Mouse (Mus musculus) liver, embryonic 11.5 days (tissue): ENCODE results near the gene Cntnap1. TPM values are rescaled to one million over a fixed set of nuclear protein-coding genes. Genes with fewer than 3 reads are reported as not detected.
A peak's percentile ranks its signal among the peaks of the same experiment; 100 is the strongest.

ENCODE experiments used
- ATAC-seq: fragments of 200-750 bp; cut with Nextera tagmentation; replicated peaks from 2 replicates; pipeline ENCODE4 v1.8.0; 2017; ENCODE audit warnings: moderate number of reproducible peaks, mild to moderate bottlenecking, moderate TSS enrichment, moderate library complexity; ENCODE audit not compliant: low FRiP score
- DNase-seq: peaks from one replicate; pipeline ENCODE4 v3.0.0-alpha.2; 2017; ENCODE audit warnings: low spot score
- H3K27ac ChIP-seq: fragments of 300-500 bp; sonication (generic); 2 replicates; pipeline ENCODE4 v1.5.1; 2014; ENCODE audit warnings: mild to moderate bottlenecking, low read depth, low read length, control low read depth
- H3K27me3 ChIP-seq: fragments of 300-500 bp; sonication (generic); replicated peaks from 2 replicates; pipeline ENCODE4 v1.6.1; 2014; ENCODE audit warnings: low read length, mixed read lengths; ENCODE audit not compliant: control insufficient read depth, insufficient read depth
- H3K36me3 ChIP-seq: fragments of 300-500 bp; sonication (generic); 2 replicates; pipeline ENCODE4 v1.6.1; 2014; ENCODE audit warnings: mild to moderate bottlenecking, low read length, moderate library complexity, mixed read lengths; ENCODE audit not compliant: control insufficient read depth, insufficient read depth
- H3K4me1 ChIP-seq: fragments of 300-500 bp; sonication (generic); replicated peaks from 2 replicates; pipeline ENCODE4 v1.6.1; 2014; ENCODE audit warnings: low read length, mixed read lengths; ENCODE audit not compliant: control insufficient read depth, insufficient read depth
- H3K4me2 ChIP-seq: fragments of 300-500 bp; sonication (generic); 2 replicates; pipeline ENCODE4 v1.6.1; 2014; ENCODE audit warnings: mild to moderate bottlenecking, control low read depth, moderate library complexity
- H3K4me3 ChIP-seq: fragments of 300-500 bp; sonication (generic); 2 replicates; pipeline ENCODE4 v1.5.1; 2014; ENCODE audit warnings: low read depth, low read length, control low read depth
- H3K9ac ChIP-seq: fragments of 300-500 bp; sonication (generic); 2 replicates; pipeline ENCODE4 v1.6.1; 2014; ENCODE audit warnings: low read depth, low read length, control low read depth
- H3K9me3 ChIP-seq: fragments of 300-500 bp; sonication (generic); 2 replicates; pipeline ENCODE4 v1.6.1; 2016; ENCODE audit warnings: low read length, inconsistent platforms, mixed read lengths; ENCODE audit not compliant: control insufficient read depth
- WGBS: fragments of 180-500 bp; shearing (Covaris S2); extraction: QIAGEN DNeasy Blood & Tissue Kit; methylation state at CpG from one replicate; pipeline ENCODE4 v1.1.7; 2014; 5-methylcytosine and 5-hydroxymethylcytosine counted together
- polyA plus RNA-seq: library from polyadenylated mRNA; unstranded; fragments of >200 nt; fragmentation: Nextera tagmentation; extraction: Ambion mirVana; gene quantifications from 2 replicates; pipeline ENCODE4 v1.2.1, GENCODE M21; 2014

Cntnap1 gene
- polyA plus RNA-seq, 1 experiment from 2014 or later: 0.40 TPM

DNA sequence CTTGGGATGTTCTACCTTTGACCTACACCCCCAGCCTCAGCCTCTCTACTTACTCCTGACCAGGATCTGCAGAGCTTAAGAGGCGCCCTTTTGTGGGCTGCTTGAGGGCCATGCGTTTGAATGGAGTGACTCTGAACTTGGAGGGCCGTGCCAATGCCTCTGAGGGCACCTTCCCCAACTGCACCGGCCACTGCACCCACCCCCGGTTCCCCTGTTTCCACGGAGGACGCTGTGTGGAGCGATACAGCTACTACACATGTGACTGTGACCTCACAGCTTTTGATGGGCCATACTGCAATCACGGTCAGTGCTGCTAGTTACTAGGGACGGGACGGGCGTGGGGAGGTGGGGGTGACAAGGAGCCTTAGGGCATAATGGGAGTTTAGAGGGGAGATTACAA, 14.7 kb downstream of the Cntnap1 start:
- DNase-seq (no peak), ATAC-seq (no peak)
- Histone ChIP-seq H3K4me2 (no peak overlapping the region), H3K4me1 (peaks cover 14% of the 10 kb centered on the region), H3K9ac (no peak overlapping the region), H3K9me3 (no peaks in the 10 kb centered on the region), H3K4me3 (no peak overlapping the region), H3K27ac (no peak overlapping the region), H3K27me3 (peaks cover 14% of the 10 kb centered on the region), H3K36me3 (no peaks in the 10 kb centered on the region; the same call in 1 of the 2 replicates)
- WGBS: 85% methylated on average over 12 of the region's 12 CpGs

DNA sequence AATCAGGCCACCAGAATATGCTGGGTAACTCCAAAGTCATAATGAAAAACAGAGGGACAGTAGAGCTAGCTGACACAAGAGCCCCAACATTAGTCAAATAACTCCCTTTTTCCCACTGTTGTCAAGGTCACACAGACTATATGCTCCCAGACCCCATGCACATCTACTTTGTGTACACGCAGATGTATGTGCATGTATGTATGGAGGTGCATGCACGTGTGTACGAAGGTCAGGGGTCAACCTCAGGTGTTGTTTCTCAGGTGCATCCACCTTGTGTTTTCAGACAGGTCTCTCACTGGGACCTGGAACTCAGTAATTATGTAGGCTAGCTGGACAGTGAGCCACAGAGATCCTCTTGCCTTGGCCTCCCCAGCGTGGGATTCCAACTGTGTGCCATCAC, 15.1 kb downstream of the Cntnap1 start:
- WGBS: 86% methylated on average over 4 of the region's 4 CpGs
- no peak overlapping the region for H3K27ac ChIP-seq
- H3K4me2 ChIP-seq: no peak overlapping the region
- no peak for DNase-seq
- H3K9me3 ChIP-seq: no peaks in the 10 kb centered on the region
- H3K9ac ChIP-seq: no peak overlapping the region
- peaks cover 19% of the 10 kb centered on the region for H3K4me1 ChIP-seq
- H3K36me3 ChIP-seq: no peaks in the 10 kb centered on the region; the same call in 1 of the 2 replicates
- H3K27me3 ChIP-seq: peaks cover 14% of the 10 kb centered on the region
- no peak overlapping the region for H3K4me3 ChIP-seq
- no peak for ATAC-seq

DNA sequence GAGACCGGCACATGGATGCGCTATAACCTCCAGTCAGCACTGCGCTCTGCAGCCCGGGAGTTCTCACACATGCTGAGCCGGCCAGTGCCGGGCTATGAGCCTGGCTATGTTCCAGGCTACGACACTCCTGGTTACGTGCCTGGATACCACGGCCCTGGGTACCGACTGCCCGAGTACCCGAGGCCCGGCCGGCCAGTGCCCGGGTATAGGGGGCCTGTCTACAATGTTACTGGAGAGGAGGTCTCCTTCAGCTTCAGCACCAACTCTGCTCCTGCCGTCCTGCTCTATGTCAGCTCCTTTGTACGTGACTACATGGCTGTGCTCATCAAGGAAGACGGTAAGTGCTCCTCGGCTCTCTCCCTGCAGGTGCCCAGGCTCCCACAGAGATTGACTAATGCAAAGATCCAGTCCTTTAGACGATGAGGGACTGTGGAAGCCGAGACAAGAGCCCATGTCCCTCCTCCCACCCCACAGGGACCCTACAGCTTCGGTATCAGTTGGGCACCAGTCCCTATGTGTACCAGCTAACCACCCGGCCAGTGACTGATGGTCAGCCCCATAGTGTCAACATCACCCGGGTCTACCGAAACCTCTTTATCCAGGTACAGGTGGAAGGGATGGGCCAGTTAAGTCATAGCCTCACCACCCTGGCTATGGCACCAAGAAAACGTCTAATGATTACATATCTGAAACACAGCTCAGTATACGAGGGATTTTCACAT, 16.4 kb downstream of the Cntnap1 start:
- Histone ChIP-seq H3K9me3 (no peaks in the 10 kb centered on the region), H3K9ac (no peak overlapping the region), H3K36me3 (no peaks in the 10 kb centered on the region; the same call in 1 of the 2 replicates), H3K4me3 (no peak overlapping the region), H3K27ac (no peak overlapping the region), H3K4me1 (peaks cover 30% of the 10 kb centered on the region), H3K4me2 (no peak overlapping the region), H3K27me3 (peaks cover 14% of the 10 kb centered on the region)
- ATAC-seq: no peak
- 91% methylated on average over 27 of the region's 27 CpGs for WGBS
- no peak for DNase-seq

DNA sequence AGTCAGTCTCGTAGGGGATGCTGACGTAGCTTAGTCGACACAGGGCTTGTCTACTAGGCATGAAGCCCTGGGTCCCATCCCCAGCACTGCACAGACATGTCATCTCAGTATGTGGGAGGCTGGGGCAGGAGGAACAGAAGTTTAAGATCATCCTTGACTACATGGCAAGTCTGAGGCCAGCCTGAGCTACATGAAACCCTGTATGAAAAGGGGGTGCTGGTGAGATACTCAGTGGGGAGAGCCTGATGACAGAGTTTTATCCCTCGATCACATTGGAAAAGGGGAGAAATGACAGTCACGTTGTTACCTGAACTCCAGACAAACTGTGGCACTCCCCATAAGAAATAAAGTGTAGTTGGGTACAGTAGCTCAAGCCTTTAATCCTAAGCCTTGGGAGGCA, 17.2 kb downstream of the Cntnap1 start:
- Histone ChIP-seq H3K4me1 (peaks cover 32% of the 10 kb centered on the region), H3K27me3 (peaks cover 7% of the 10 kb centered on the region; the same call in 1 of the 2 replicates), H3K9ac (no peak overlapping the region), H3K4me3 (no peak overlapping the region), H3K9me3 (no peaks in the 10 kb centered on the region), H3K36me3 (no peaks in the 10 kb centered on the region; the same call in 1 of the 2 replicates), H3K4me2 (no peak overlapping the region), H3K27ac (no peak overlapping the region)
- DNase-seq (no peak), ATAC-seq (no peak)
- 90% methylated on average over 5 of the region's 5 CpGs for WGBS

DNA sequence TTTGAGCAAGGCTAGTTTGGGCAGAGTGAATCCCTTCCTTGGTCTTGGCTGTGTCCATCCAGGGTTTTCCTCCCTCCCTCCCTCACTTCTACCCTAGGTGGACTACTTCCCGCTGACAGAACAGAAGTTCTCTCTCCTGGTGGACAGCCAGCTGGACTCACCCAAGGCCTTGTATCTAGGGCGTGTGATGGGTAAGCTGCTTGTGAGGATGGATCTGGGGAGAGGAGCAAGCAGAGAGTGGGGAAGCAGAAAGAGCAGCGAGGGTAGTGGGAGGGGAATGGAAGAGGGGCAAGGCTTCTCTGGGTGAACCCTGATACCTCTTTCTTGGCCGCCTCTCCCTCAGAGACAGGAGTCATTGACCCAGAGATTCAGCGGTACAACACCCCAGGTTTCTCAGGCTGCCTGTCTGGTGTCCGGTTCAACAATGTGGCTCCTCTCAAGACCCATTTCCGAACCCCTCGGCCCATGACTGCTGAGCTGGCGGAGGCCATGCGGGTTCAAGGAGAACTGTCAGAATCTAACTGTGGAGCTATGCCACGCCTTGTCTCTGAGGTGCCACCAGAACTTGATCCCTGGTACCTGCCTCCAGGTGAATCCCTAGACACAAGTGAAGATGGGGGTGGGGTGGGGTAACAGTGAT, 18.0 kb downstream of the Cntnap1 start:
- no peak overlapping the region for H3K4me3 ChIP-seq
- peaks cover 3% of the 10 kb centered on the region; the same call in 1 of the 2 replicates for H3K27me3 ChIP-seq
- H3K4me1 ChIP-seq: peaks cover 32% of the 10 kb centered on the region
- H3K27ac ChIP-seq: no peak overlapping the region
- no peak for ATAC-seq
- H3K36me3 ChIP-seq: no peaks in the 10 kb centered on the region; the same call in 1 of the 2 replicates
- WGBS: 85% methylated on average over 11 of the region's 11 CpGs
- H3K9ac ChIP-seq: no peak overlapping the region
- no peak overlapping the region for H3K4me2 ChIP-seq
- no peak for DNase-seq
- no peaks in the 10 kb centered on the region for H3K9me3 ChIP-seq

DNA sequence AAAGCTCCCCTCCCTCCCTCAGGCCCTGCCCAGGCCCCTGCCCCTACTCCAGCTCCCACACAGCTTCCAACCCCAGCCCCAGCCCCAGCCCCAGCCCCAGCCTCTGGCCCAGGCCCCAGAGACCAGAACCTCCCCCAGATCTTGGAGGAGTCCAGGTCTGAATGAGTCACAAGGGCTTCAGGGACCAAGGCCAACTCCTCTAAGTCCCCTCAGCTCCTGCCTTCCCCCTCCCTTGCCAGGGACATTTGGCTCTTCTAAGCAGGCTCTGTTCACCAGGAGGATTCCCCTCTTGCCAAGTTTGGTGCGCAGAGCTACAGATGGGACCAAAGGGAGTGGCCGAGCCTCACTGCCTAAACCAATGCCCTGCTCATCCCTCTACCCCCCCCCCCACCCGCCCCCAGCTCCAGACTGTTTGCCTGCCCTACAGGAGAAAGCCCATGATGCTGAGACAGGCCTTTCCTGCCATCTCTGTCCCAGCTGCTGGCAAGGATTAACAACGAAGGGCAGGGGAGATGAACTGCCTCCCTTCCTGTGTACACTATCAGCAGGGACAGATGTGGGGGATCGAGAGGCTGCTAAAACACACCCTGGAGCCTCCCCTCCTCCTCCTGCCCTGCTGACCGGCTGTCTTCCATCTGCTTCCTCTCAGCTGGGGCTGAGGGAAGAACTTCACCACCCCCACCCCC, 19.3 kb downstream of the Cntnap1 start:
- H3K9me3 ChIP-seq: no peaks in the 10 kb centered on the region
- no peak overlapping the region for H3K4me3 ChIP-seq
- peak overlapping the region; percentile 36 for H3K4me2 ChIP-seq
- no peaks in the 10 kb centered on the region; the same call in 1 of the 2 replicates for H3K36me3 ChIP-seq
- 8% methylated on average over 6 of the region's 6 CpGs for WGBS
- H3K27ac ChIP-seq: peak overlapping the region; percentile 92
- ATAC-seq (peak; percentile 97), DNase-seq (peak; percentile 80)
- H3K9ac ChIP-seq: peak overlapping the region; percentile 59
- no peaks in the 10 kb centered on the region for H3K27me3 ChIP-seq
- peaks cover 32% of the 10 kb centered on the region for H3K4me1 ChIP-seq

DNA sequence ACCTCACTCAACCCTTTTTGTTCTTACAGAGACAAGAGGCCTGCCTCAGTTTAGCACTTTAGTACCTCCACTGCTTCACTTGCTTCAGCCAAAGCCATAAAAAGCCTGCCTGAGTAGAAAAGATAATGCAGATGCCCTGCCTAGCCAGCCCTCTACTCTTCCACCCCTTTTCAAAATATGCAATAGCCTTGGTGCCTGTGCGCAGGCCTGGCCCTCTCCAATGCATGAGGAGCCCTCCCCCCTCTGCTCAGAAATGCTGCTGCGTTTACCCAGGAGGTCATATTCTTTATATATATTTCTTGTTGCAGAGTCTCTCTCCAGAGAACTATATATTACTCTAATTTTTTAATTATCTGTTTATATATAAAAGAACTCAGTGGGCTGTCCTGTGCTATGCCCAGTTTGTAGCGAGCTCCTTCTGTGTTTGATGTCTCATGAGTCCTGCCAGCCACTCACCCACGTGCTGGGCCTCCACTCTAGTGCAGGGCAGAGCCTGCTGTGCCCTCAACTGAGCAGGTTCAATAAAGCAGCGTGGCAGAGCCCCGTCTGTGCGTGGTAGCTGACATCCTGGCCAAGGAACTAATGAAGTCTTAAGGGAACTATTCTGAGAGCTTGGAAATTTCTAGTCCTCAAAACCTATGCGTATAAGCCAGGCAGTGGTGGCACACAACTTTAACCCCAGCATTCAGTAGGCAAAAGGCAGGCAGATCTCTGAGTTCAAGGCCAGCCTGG, 20.0 kb downstream of the Cntnap1 start:
- no peak for DNase-seq
- WGBS: 46% methylated on average over 8 of the region's 8 CpGs
- peak; percentile 85 for ATAC-seq
- H3K9me3 ChIP-seq: no peaks in the 10 kb centered on the region
- peak overlapping the region; percentile 59 for H3K9ac ChIP-seq
- H3K4me2 ChIP-seq: peak overlapping the region; percentile 36
- no peaks in the 10 kb centered on the region; the same call in none of the 2 replicates for H3K36me3 ChIP-seq
- H3K4me1 ChIP-seq: peaks cover 32% of the 10 kb centered on the region
- H3K4me3 ChIP-seq: no peak overlapping the region
- H3K27ac ChIP-seq: peak overlapping the region; percentile 92
- no peaks in the 10 kb centered on the region for H3K27me3 ChIP-seq
